Mouse (Mus musculus) embryonic fibroblast, embryonic 13.5 days (primary cell): ENCODE data around the gene Nav3.

Experiments
- CTCF ChIP-seq: IDR thresholded peaks from 2 replicates; pipeline ENCODE4 v1.5.1; 2011; ENCODE audit warnings: mild to moderate bottlenecking, control low read depth, low read length, moderate library complexity, borderline replicate concordance; ENCODE audit not compliant: insufficient read depth
- POLR2A ChIP-seq: IDR thresholded peaks from 2 replicates; pipeline ENCODE4 v1.6.1; 2011; ENCODE audit warnings: low read depth, mild to moderate bottlenecking, control low read depth, low read length, moderate library complexity

GRCm38 (mm10) chr10:109793491-109793890 lies 662.5 kb downstream of the Nav3 start:
- TF ChIP-seq CTCF (no peak), POLR2A (no peak)
